Mouse (Mus musculus) lung, postnatal 14 days (tissue): ENCODE measurements at regions not wholly inside any gene's neighbourhood (a gene's known extent, or its start where the extent isn't known, plus 50 kb on each side); places are given as distances from the start of the nearest gene placed in this dataset.

Source experiments
- DNase-seq: peaks from one replicate; pipeline ENCODE4 v3.0.0; 2021

- no peak for DNase-seq
Measured at GRCm38 (mm10) chr15:68811041-68811440, 2310.3 kb upstream of the Lrrc6 start.

- DNase-seq, result no peak
Measured at GRCm38 (mm10) chr15:68810593-68810992, 2309.9 kb upstream of the Lrrc6 start.

GRCm38 (mm10) chr15:68808175-68808574 lies 2307.5 kb upstream of the Lrrc6 start:
- DNase-seq, result no peak

- DNase-seq, result no peak
Measured at GRCm38 (mm10) chr15:68804254-68804653, 2303.5 kb upstream of the Lrrc6 start.

GRCm38 (mm10) chr15:68801763-68802162 lies 2301.1 kb upstream of the Lrrc6 start:
- DNase-seq, result no peak

GRCm38 (mm10) chr15:68797406-68797805 lies 2296.7 kb upstream of the Lrrc6 start:
- no peak for DNase-seq

GRCm38 (mm10) chr15:68795239-68795960 lies 2294.7 kb upstream of the Lrrc6 start:
- no peak for DNase-seq

GRCm38 (mm10) chr15:68759948-68760347 lies 2259.2 kb upstream of the Lrrc6 start:
- DNase-seq, result no peak

- no peak for DNase-seq
Measured at GRCm38 (mm10) chr15:68755255-68755654, 2254.5 kb upstream of the Lrrc6 start.

GRCm38 (mm10) chr15:68754834-68755233 lies 2254.1 kb upstream of the Lrrc6 start:
- no peak for DNase-seq

GRCm38 (mm10) chr15:68739344-68739743 lies 2238.6 kb upstream of the Lrrc6 start:
- no peak for DNase-seq

- no peak for DNase-seq
Measured at GRCm38 (mm10) chr15:68721250-68721649, 2220.5 kb upstream of the Lrrc6 start.

- DNase-seq, result no peak
Measured at GRCm38 (mm10) chr15:68719486-68719885, 2218.8 kb upstream of the Lrrc6 start.

GRCm38 (mm10) chr15:68714337-68714736 lies 2213.6 kb upstream of the Lrrc6 start:
- no peak for DNase-seq

GRCm38 (mm10) chr15:68707306-68707705 lies 2206.6 kb upstream of the Lrrc6 start:
- DNase-seq, result no peak

GRCm38 (mm10) chr15:68695041-68695650 lies 2194.4 kb upstream of the Lrrc6 start:
- DNase-seq, result no peak

- DNase-seq, result no peak
Measured at GRCm38 (mm10) chr15:68667462-68667861, 2166.8 kb upstream of the Lrrc6 start.

- DNase-seq, result no peak
Measured at GRCm38 (mm10) chr15:68665331-68665730, 2164.6 kb upstream of the Lrrc6 start.

- DNase-seq, result no peak
Measured at GRCm38 (mm10) chr15:68656722-68657121, 2156.0 kb upstream of the Lrrc6 start.

GRCm38 (mm10) chr15:68655046-68655445 lies 2154.3 kb upstream of the Lrrc6 start:
- DNase-seq, result no peak

GRCm38 (mm10) chr15:68650609-68651008 lies 2149.9 kb upstream of the Lrrc6 start:
- no peak for DNase-seq

GRCm38 (mm10) chr15:68650033-68650432 lies 2149.3 kb upstream of the Lrrc6 start:
- DNase-seq, result no peak

GRCm38 (mm10) chr15:68646865-68647264 lies 2146.2 kb upstream of the Lrrc6 start:
- DNase-seq, result no peak

- DNase-seq, result no peak
Measured at GRCm38 (mm10) chr15:68644862-68645261, 2144.2 kb upstream of the Lrrc6 start.

- DNase-seq, result no peak
Measured at GRCm38 (mm10) chr15:68635633-68636032, 2134.9 kb upstream of the Lrrc6 start.
